Mouse (Mus musculus) right cerebral cortex, postnatal 14 days (tissue): ENCODE results near the gene Vmn1r235.
"Not testable (repeated sequence)": the region's sequence is repeated elsewhere in the genome, so short reads cannot be mapped to it uniquely, and the experiment has no call there.

Source experiments
- DNase-seq: peaks from one replicate; pipeline ENCODE4 v3.0.0; 2022

Vmn1r235 gene

GRCm38 (mm10) chr17:21256111-21256510 is at the start of gene Vmn1r235:
TSS of gene Vmn1r235 (plus strand) at chr17:21256411.
- no peak for DNase-seq

GRCm38 (mm10) chr17:21211081-21211480 is 45.1 kb upstream of the Vmn1r235 start:
- DNase-seq = not testable (repeated sequence)

DNA sequence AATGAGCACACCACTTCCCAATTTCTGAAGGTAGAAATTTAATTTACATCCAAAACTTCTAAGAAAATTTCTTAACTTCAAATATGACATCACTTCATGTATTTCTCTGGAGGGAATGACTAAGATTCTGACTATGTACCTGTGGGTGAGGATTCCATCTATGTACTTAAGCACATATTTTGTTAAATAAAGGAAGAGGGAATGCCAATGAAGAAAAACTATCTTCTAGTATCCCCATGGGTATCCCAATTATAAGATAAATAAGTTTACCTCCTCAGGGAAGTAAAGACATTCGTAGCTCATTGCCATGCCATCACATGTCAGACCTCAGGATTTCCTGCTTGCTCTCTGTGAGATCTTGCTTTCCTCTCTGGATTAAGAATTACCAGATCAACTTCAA is 30.4 kb upstream of the Vmn1r235 start, which contains the start of gene Vmn1r234:
Gene Vmn1r234 (plus strand): TSS at position 301 of the 400 bp plus-strand sequence.
- DNase-seq = no peak

GRCm38 (mm10) chr17:21231654-21232053 is 24.6 kb upstream of the Vmn1r235 start:
- peak; percentile 38 for DNase-seq

DNA sequence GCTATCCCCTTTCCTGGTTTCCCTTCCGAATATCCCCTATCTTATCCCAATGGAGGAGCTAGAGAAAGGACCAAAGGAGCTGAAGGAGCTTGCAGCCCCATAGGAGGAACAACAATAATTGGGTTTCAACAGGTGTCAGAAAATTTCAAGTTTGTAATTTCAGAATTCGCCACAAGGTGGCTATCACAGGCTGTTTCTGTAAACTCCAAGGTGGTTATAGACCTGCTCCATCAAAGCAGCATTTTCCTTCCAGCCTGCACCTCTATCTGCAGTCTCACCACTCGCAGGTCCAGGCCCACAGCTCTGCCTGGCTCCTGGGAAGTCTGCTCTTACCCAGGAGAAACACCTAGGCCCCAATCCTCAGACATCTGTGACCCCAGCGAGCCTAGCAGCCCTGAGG is 15.9 kb downstream of the Vmn1r235 start:
- no peak for DNase-seq

DNA sequence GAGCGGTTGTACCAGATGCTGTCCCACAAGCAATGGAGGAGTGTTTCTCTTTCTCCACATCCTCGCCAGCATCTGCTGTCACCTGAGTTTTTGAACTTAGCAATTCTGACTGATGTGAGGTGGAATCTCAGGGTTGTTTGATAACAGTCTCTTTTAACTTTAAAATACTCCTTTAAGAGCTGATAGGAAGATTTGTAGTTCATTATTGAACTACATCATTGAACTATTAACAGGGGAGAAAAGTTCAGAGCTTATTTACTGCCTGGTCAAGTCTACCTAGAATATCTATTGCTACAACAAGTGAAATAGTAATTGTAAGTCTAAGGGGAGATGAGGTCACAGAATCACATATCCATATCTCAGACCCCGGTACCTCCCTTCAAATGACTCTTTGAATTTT is 26.4 kb downstream of the Vmn1r235 start, which contains the start of gene Vmn1r236:
Gene Vmn1r236 (plus strand): TSS at position 301 of the 400 bp plus-strand sequence.
- DNase-seq = no peak

GRCm38 (mm10) chr17:21284395-21284794 is 28.2 kb downstream of the Vmn1r235 start:
- no peak for DNase-seq

DNA sequence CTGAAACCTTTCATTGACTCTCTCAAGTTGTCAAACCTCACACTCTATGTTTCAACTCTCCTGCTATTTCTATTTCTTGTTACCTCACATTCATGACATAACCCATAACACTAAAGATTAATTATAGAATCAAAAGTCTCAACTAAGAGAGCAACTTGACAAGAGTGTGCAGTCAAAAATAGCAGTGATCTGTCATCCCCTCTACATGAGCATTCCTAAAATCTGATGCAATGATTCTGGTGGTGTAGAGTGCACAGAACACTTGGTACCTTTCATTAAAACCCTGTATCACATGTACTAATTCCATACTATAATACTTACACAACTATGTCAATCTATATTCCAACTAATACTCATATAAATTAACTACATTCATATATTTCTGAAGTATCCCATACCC is 33.5 kb downstream of the Vmn1r235 start:
- DNase-seq = no peak

- DNase-seq = no peak
Measured at GRCm38 (mm10) chr17:21311565-21311964, 55.4 kb downstream of the Vmn1r235 start, which contains the start of gene Vmn1r237. TSS of gene Vmn1r237 (plus strand) at chr17:21311865.
